Mouse (Mus musculus) cerebellum, adult 8-10 months (tissue): ENCODE data around the gene St3gal5.
A peak's percentile ranks its signal among the peaks of the same experiment; 100 is the strongest.

Experiments
- DNase-seq: peaks from one replicate; pipeline ENCODE4 v3.0.0; 2022

The St3gal5 gene

DNA sequence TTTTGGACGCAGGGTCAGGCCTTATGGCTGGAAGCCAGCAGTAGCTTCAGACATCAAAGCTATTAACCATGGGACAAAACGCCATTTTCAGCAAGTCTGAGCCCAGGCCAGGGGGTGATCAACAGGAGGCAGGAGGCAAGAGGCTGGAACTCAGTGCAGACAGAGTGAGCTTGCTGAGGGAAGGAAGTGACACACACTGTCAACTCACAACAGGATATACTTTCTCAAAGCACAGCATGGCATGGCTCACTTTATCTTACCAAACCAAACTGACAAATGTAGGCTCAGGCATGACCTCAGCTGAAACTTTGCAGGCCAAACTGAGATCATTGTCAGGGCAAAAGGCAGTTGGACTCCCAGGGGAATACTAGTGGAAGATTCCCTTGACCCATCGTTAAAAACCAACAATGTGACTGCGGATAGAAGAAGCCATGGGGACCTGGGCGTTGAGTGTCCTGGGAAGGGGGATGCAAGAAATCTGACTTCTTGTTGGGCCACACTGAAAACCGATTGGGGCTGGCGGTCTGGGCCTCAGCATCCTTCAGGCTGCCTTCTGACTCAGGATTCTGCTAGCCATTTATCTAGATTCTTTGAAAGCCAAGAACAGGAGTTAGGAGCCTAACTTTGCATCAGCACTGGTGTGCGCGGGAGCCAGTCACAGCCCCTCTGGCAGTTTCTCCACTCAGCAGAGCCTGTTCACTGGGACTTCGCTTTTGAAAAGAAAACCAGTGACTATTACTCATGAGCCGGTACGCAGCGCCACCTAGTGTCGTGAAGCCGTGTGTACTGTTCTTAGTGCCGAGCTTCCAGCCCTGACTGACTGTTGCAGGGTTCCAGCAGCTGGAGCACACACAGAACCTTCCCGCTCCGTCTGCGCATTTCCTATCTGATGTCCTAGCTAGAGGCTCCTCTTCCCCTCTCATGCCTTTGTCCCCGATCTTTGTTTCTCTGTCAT, 67.2 kb downstream of the St3gal5 start:
- DNase-seq, result peak; percentile 86

GRCm38 (mm10) chr6:72165907-72166306, 68.5 kb downstream of the St3gal5 start:
- DNase-seq, result no peak

- DNase-seq, result no peak
Measured at GRCm38 (mm10) chr6:72171391-72171790, 74.0 kb downstream of the St3gal5 start.

DNA sequence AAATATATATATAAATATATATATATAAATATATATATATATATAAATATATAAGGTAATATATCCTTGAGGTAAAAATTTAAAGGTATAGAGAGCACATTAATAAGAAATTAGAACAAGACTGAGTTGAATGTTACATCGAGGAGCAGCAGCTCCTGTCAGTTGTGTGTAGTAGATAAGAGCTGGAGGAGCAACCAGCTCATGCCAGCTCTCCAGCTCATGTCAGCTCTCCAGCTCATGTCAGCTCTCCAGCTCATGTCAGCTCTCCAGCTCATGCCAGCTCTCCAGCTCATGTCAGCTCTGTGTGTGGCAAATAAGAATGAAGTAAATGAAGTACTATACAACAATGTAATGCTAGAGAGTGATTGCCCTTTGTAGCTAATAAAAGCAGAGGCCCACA, 76.0 kb downstream of the St3gal5 start:
- DNase-seq, result no peak

- DNase-seq, result no peak
Measured at GRCm38 (mm10) chr6:72175419-72175818, 78.0 kb downstream of the St3gal5 start.

DNA sequence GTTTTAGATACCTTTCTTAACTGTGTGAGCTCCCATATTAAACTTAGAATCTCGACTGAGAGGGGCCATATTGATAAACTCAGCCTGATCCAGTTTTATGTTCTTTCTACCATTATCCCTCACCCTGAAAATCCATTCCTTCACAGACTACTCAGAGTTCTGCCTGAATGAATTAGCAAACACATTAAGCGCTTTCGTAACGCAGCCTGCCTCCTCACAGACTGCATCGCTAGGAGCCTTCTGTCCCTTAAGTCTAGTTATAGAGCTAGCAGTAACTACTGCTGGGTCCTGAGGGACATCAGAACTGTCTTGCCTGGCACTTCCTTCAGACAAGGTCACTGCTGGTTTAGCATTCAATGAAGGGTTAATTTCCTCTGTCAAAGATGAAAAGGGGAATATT, 78.6 kb downstream of the St3gal5 start:
- no peak for DNase-seq

GRCm38 (mm10) chr6:72177417-72177816, 80.0 kb downstream of the St3gal5 start:
- DNase-seq, result no peak

- no peak for DNase-seq
Measured at GRCm38 (mm10) chr6:72179006-72179405, 81.6 kb downstream of the St3gal5 start.

- DNase-seq, result no peak
Measured at GRCm38 (mm10) chr6:72179562-72180502, 82.4 kb downstream of the St3gal5 start.

- DNase-seq, result no peak
Measured at GRCm38 (mm10) chr6:72184576-72184975, 87.2 kb downstream of the St3gal5 start.

DNA sequence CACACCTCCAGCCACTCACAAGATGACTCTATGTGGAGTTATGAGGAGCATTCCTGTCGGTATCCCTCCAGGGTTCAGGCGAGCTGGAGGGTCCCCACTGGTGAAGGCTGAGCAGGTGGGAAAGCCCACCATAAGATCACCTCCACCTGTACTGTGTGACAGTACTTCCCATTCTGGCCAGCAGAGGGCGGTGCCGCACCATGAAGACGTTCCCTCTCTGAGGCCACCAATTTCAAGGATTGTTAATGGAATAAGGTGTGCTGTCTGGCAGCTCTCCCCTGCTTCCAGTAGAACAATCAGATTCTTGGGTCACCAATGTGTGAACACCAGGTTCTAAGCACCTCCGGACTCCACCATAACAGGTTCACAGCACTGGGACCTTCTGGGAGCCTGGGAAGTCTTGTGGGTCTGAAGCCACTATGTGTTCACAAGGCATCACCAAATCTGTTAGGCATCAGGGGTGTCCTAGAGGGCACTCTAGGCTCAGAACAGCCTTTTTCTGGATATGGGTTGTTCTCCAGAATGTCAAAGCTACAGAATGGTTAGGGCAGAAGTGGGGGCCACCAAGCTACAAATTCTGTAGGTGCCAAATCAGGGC, 88.6 kb downstream of the St3gal5 start:
- peak; percentile 87 for DNase-seq

DNA sequence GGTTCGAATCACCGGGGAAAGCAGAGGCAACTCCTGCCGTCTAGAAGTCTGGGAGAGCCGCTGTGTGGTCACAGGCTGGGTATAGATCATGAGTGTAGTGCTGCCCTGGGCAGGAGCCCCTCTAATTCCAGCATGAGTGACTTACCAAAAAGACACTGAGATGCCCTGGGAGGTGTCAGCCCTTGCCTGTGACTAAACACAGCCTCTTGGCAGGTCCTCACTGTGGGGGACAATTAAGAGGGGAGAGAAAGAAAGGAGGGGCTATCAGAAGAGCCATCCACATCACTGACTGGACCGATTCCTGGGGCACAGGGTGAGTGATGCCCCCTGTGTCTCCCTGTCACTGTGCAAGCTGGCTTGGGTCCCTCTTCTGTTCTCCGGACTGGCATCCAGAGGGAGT, 89.4 kb downstream of the St3gal5 start:
- DNase-seq, result no peak

GRCm38 (mm10) chr6:72189061-72189863, 91.9 kb downstream of the St3gal5 start:
- DNase-seq, result no peak

GRCm38 (mm10) chr6:72190120-72190519, 92.7 kb downstream of the St3gal5 start:
- DNase-seq, result no peak

DNA sequence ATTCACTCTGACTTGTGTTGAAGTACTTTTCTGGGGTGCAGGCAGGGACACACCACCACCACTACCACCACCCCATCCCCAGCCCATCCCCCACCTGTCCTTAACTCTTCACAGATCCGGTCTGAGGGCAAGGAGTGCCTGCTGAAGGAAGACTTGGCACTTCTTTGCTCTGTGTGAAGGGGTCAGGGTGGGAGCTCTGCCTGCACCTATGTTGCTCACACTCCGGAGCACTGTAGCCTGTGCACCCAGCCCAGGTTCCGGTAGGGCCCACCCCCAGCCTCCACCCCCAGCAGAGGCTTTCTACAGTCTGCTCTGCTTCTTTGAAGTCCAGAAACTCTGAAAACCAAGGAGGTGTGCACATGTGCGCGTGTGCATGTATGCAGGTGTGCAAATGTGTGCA, 93.2 kb downstream of the St3gal5 start:
- no peak for DNase-seq

DNA sequence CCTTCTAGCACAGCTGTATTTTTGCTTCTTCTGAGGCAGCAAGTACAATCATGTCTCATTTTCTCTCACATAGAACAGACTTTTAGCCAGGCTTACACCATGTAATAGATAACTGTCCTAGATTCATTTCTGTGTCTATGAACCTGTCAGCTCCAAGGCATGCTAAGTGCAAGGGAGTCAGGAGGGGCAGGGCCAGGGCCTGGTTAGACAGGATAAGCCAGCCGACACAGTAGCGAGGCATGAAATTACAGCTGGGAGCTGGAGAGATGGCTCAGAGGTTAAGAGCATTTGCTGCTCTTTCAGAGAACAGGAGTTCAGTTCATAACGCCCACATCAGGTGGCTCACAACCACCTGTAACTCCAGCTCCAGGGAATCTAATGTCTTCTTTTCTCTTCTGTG, 99.3 kb downstream of the St3gal5 start:
- no peak for DNase-seq

- no peak for DNase-seq
Measured at GRCm38 (mm10) chr6:72197515-72197914, 100.1 kb downstream of the St3gal5 start.

DNA sequence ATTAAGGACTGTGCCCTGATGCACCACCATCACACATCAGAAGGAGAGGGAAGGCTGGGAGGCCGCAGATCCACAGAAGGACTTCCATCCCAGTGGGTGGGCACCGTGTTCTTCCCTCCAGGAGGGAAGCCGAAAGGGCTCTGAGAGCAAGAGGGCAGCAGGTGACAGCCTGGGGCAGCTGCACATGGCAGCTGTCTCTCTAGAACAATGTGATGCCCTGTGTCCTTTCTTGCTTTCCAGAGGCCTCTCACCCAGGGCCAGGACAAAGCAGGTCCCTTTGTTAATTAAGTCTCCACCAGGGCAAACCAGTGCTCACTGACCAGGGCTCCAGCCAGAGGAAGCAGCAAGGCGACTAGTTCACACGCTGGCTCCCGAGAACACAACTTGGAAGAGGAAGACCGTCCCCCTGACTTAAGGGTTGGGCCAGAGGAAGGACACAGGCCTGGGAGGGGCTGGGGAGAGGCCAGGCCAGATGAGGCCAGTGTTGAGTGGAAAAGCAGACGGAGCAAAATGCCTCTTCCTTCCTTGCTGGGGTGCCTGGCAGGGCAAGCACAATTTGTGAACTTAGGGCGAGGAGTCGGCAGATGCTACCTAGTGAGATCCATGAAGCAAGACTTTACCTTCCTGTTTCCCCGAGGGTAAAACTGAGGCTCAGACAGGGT, 103.3 kb downstream of the St3gal5 start:
- DNase-seq, result no peak

- no peak for DNase-seq
Measured at GRCm38 (mm10) chr6:72202732-72203131, 105.3 kb downstream of the St3gal5 start.

- no peak for DNase-seq
Measured at GRCm38 (mm10) chr6:72203279-72203678, 105.9 kb downstream of the St3gal5 start.
